Mouse (Mus musculus) myocyte (in vitro differentiated cells): ENCODE results near the gene Lrrc43. TPM values are rescaled to one million over a fixed set of nuclear protein-coding genes. Genes with fewer than 3 reads are reported as not detected.

Experiments
- H3K27me3 ChIP-seq: one replicate; pipeline ENCODE4 v1.6.1; 2011; ENCODE audit not compliant: control insufficient read depth, insufficient read depth, insufficient read length
- H3K36me3 ChIP-seq: one replicate; pipeline ENCODE4 v1.6.1; 2011; ENCODE audit not compliant: control insufficient read depth, insufficient read depth
- H3K4me2 ChIP-seq: one replicate; pipeline ENCODE4 v1.6.1; 2011; ENCODE audit warnings: low read depth, control low read depth
- H3K4me3 ChIP-seq: one replicate; pipeline ENCODE4 v1.5.1; 2011; ENCODE audit warnings: mild to moderate bottlenecking, control low read depth, moderate library complexity
- H3K79me2 ChIP-seq: one replicate; pipeline ENCODE4 v1.6.1; 2011; ENCODE audit not compliant: control insufficient read depth, insufficient read depth
- H3ac ChIP-seq: one replicate; pipeline ENCODE4 v1.6.1; 2011; ENCODE audit not compliant: control insufficient read depth, insufficient read length
- CEBPB ChIP-seq: IDR thresholded peaks from 2 replicates; pipeline ENCODE4 v1.6.1; 2011; ENCODE audit warnings: mild to moderate bottlenecking, moderate library complexity; ENCODE audit not compliant: poor library complexity, insufficient read depth, severe bottlenecking
- E2F4 ChIP-seq: IDR thresholded peaks from one replicate; pipeline ENCODE4 v1.6.1; 2011; ENCODE audit warnings: mild to moderate bottlenecking, control low read depth, moderate library complexity; ENCODE audit not compliant: insufficient read depth
- MAX ChIP-seq: IDR thresholded peaks from one replicate; pipeline ENCODE4 v1.6.1; 2011; ENCODE audit warnings: low read depth, mild to moderate bottlenecking, control low read depth
- MYOD1 ChIP-seq, 3 experiments: IDR thresholded peaks; one replicate each; pipeline ENCODE4 v1.6.1; 2011; ENCODE audit warnings: control low read depth in 2 of 3, low read depth in 2 of 3, mild to moderate bottlenecking in 2 of 3, moderate library complexity in 1 of 3; ENCODE audit not compliant: insufficient read length in 2 of 3, control insufficient read depth in 1 of 3
- MYOG ChIP-seq, 3 experiments: IDR thresholded peaks; one replicate each; pipeline ENCODE4 v1.6.1; 2011; ENCODE audit warnings: control low read depth in 2 of 3, low read depth in 2 of 3, mild to moderate bottlenecking in 2 of 3; ENCODE audit not compliant: insufficient read length in 2 of 3, control insufficient read depth in 1 of 3, insufficient read depth in 1 of 3
- POLR2A ChIP-seq: IDR thresholded peaks from one replicate; pipeline ENCODE4 v1.6.1; 2011; ENCODE audit warnings: low read depth, mild to moderate bottlenecking, control low read depth, moderate library complexity; ENCODE audit not compliant: insufficient read length
- POLR2AphosphoS2 ChIP-seq: IDR thresholded peaks from one replicate; pipeline ENCODE4 v1.6.1; 2011; ENCODE audit warnings: low read depth, control low read depth; ENCODE audit not compliant: insufficient read length
- REST ChIP-seq: IDR thresholded peaks from one replicate; pipeline ENCODE4 v1.6.1; 2011; ENCODE audit warnings: mild to moderate bottlenecking, control low read depth, moderate library complexity; ENCODE audit not compliant: insufficient read depth, insufficient read length
- SRF ChIP-seq: IDR thresholded peaks from one replicate; pipeline ENCODE4 v1.6.1; 2011; ENCODE audit warnings: low read depth; ENCODE audit not compliant: control insufficient read depth, insufficient read length
- TCF12 ChIP-seq: IDR thresholded peaks from one replicate; pipeline ENCODE4 v1.6.1; 2011; ENCODE audit warnings: mild to moderate bottlenecking, control low read depth; ENCODE audit not compliant: poor library complexity, insufficient read depth, severe bottlenecking
- TCF3 ChIP-seq: IDR thresholded peaks from one replicate; pipeline ENCODE4 v1.6.1; 2011; ENCODE audit warnings: low read depth, control low read depth; ENCODE audit not compliant: insufficient read length
- USF1 ChIP-seq: IDR thresholded peaks from one replicate; pipeline ENCODE4 v1.6.1; 2011; ENCODE audit warnings: low read depth, mild to moderate bottlenecking, control low read depth, moderate library complexity
- polyA plus RNA-seq: library from polyadenylated mRNA; unstranded; fragments of >200 nt; fragmentation: generic; extraction: Trizol; gene quantifications from one replicate; pipeline ENCODE4 v1.2.1, GENCODE M21; 2012; ENCODE audit warnings: missing spikeins

Gene Lrrc43
- polyA plus RNA-seq, 1 experiment = not detected

DNA sequence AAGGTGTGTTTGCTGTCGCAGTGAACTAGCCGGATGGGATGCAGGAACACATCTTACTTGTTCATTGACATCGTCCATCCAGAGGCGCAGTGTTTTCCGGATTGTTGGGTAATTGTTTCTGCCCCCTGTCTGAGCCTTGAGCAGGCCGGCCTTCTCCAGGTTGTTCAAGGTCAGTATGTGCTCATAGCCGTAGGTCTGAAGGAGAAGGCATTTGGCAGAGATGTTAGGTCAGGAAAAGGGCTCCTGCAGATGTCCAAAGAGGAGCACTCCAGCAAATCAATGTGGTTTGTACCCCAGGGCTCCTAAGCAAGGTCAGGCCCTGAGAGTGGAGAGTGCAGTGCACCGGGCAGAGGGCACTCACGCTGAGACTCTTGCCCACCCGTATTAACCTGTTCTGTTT is 44.7 kb downstream of the Lrrc43 start:
- Histone ChIP-seq H3K36me3 (peaks cover 26% of the 10 kb centered on the region), H3K27me3 (no peaks in the 10 kb centered on the region), H3K4me2 (no peak overlapping the region), H3ac (no peak overlapping the region), H3K79me2 (no peaks in the 10 kb centered on the region), H3K4me3 (no peak overlapping the region)
- TF ChIP-seq TCF12 (no peak), TCF3 (no peak), USF1 (no peak), REST (no peak), POLR2A (no peak), SRF (no peak), MYOD1 (IDR thresholded peaks at IDR 0.05; ENCODE audit: control insufficient read depth in 1 of 3, insufficient read length in 2 of 3, low read depth in 2 of 3) (no peak)

DNA sequence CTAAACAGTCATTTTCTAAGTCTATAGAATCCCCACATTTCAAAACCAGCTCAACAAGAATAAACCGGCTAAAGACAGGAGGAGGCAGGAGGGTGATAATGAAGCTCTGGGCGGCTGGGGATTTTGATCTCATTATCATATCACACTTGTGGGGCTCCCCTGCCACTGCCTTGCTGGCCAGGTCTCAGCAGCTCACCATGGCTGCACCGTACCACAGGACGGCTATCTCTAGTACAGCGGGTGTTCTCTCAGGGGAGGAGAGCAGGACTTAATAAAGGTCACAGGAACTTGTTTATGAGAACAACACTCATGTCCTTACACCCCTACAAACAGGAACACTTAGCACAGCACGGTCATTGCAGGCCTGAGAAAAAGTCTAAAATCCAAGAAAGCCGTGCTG is 66.6 kb downstream of the Lrrc43 start:
- Histone ChIP-seq H3K27me3 (no peaks in the 10 kb centered on the region), H3K36me3 (no peaks in the 10 kb centered on the region), H3K79me2 (no peaks in the 10 kb centered on the region), H3ac (no peak overlapping the region), H3K4me3 (no peak overlapping the region), H3K4me2 (no peak overlapping the region)
- TF ChIP-seq POLR2AphosphoS2 (no peak), TCF12 (no peak), TCF3 (no peak), MAX (no peak), SRF (no peak), REST (no peak), CEBPB (no peak), MYOG (IDR thresholded peaks at IDR 0.05; ENCODE audit: control insufficient read depth in 1 of 3, insufficient read depth in 1 of 3, insufficient read length in 2 of 3, low read depth in 2 of 3) (no peak), E2F4 (no peak), POLR2A (no peak), USF1 (no peak), MYOD1 (IDR thresholded peaks at IDR 0.05; ENCODE audit: control insufficient read depth in 1 of 3, insufficient read length in 2 of 3, low read depth in 2 of 3) (no peak)

DNA sequence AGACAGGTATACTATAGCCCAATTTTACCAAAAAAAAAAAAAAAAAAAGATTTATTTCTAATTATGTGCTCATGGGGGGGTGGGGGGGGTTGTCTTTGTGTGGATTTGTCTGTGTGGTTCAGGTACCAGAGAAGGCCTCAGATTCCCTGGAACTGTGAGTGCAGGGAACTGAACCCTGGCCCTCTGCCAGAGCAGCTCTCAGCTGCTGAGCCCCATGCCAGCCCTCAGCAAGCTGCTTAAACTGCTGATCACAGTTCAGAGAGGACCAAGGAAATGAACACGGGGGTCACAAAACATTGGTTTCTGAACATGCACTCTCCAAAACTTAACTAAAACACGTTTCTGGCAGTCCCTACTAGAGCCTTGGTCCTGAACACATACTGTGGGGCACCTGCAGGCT is 67.3 kb downstream of the Lrrc43 start:
- no peak overlapping the region for H3K4me2 ChIP-seq
- no peak overlapping the region for H3K4me3 ChIP-seq
- H3ac ChIP-seq = no peak overlapping the region
- H3K79me2 ChIP-seq = no peaks in the 10 kb centered on the region
- no peak for TF ChIP-seq CEBPB
- TF ChIP-seq MAX = no peak
- no peak for TF ChIP-seq TCF12
- TF ChIP-seq MYOD1 (IDR thresholded peaks at IDR 0.05; ENCODE audit: control insufficient read depth in 1 of 3, insufficient read length in 2 of 3, low read depth in 2 of 3) = no peak
- TF ChIP-seq MYOG (IDR thresholded peaks at IDR 0.05; ENCODE audit: control insufficient read depth in 1 of 3, insufficient read depth in 1 of 3, insufficient read length in 2 of 3, low read depth in 2 of 3) = no peak
- no peaks in the 10 kb centered on the region for H3K27me3 ChIP-seq
- H3K36me3 ChIP-seq = no peaks in the 10 kb centered on the region

Other genes with a start within 250 kb of the Lrrc43 start
- gene Wdr66, start 237.2 kb upstream of the Lrrc43 start, polyA plus RNA-seq = 0.38 TPM
- 3.6 TPM for gene Bcl7a, start 145.5 kb upstream of the Lrrc43 start, polyA plus RNA-seq
- 6.0 TPM for gene Mlxip, start 94.5 kb upstream of the Lrrc43 start, polyA plus RNA-seq
- not detected for gene Il31, start 184 bp downstream of the Lrrc43 start, polyA plus RNA-seq
- 0.05 TPM for gene B3gnt4, start 21.2 kb downstream of the Lrrc43 start, polyA plus RNA-seq
- gene Diablo, start 34.9 kb downstream of the Lrrc43 start, polyA plus RNA-seq = 54.2 TPM
- gene Gm49027, start 36.2 kb downstream of the Lrrc43 start, polyA plus RNA-seq = not detected
- 18.7 TPM for gene Vps33a, start 83.7 kb downstream of the Lrrc43 start, polyA plus RNA-seq
- gene Clip1, start 195.3 kb downstream of the Lrrc43 start, polyA plus RNA-seq = 17.5 TPM
- gene Zcchc8, start 231.8 kb downstream of the Lrrc43 start, polyA plus RNA-seq = 9.7 TPM